Mouse (Mus musculus) neural tube, embryonic 11.5 days (tissue): ENCODE measurements around the gene Zfp808. TPM values are rescaled to one million over a fixed set of nuclear protein-coding genes. Genes with fewer than 3 reads are reported as not detected.
"Not testable (repeated sequence)": the region's sequence is repeated elsewhere in the genome, so short reads cannot be mapped to it uniquely, and the experiment has no call there.

Experiments
- ATAC-seq: fragments of 200-750 bp; cut with Nextera tagmentation; 2 replicates; pipeline ENCODE4 v1.8.0; 2017; ENCODE audit warnings: moderate number of reproducible peaks, mild to moderate bottlenecking, moderate TSS enrichment, moderate library complexity; ENCODE audit not compliant: insufficient read depth, low FRiP score, low TSS enrichment
- DNase-seq: peaks from one replicate; pipeline ENCODE4 v3.0.0-alpha.2; 2015; ENCODE audit warnings: low spot score
- H3K27ac ChIP-seq: fragments of 300-500 bp; sonication (generic); 2 replicates; pipeline ENCODE4 v1.5.1; 2014; ENCODE audit warnings: low read depth, mild to moderate bottlenecking, low read length
- H3K27me3 ChIP-seq: fragments of 300-500 bp; sonication (generic); 2 replicates; pipeline ENCODE4 v1.6.1; 2014; ENCODE audit warnings: mild to moderate bottlenecking, low read length, mixed read lengths; ENCODE audit not compliant: control insufficient read depth, insufficient read depth
- H3K36me3 ChIP-seq: fragments of 300-500 bp; sonication (generic); 2 replicates; pipeline ENCODE4 v1.6.1; 2014; ENCODE audit warnings: mild to moderate bottlenecking, low read length, moderate library complexity, mixed read lengths; ENCODE audit not compliant: control insufficient read depth, insufficient read depth
- H3K4me1 ChIP-seq: fragments of 300-500 bp; sonication (generic); 2 replicates; pipeline ENCODE4 v1.6.1; 2014; ENCODE audit warnings: low read length, mixed read lengths; ENCODE audit not compliant: control insufficient read depth, insufficient read depth
- H3K4me2 ChIP-seq: fragments of 300-500 bp; sonication (generic); 2 replicates; pipeline ENCODE4 v1.6.1; 2014; ENCODE audit warnings: low read depth, mild to moderate bottlenecking, moderate library complexity
- H3K4me3 ChIP-seq: fragments of 300-500 bp; sonication (generic); 2 replicates; pipeline ENCODE4 v1.5.1; 2014; ENCODE audit warnings: low read depth, low read length
- H3K9ac ChIP-seq: fragments of 300-500 bp; sonication (generic); 2 replicates; pipeline ENCODE4 v1.6.1; 2014; ENCODE audit warnings: mild to moderate bottlenecking, low read length
- H3K9me3 ChIP-seq: fragments of 300-500 bp; sonication (generic); 2 replicates; pipeline ENCODE4 v1.6.1; 2016; ENCODE audit warnings: low read length; ENCODE audit not compliant: control insufficient read depth
- WGBS: fragments of 180-500 bp; shearing (Covaris S2); extraction: QIAGEN DNeasy Blood & Tissue Kit; methylation state at CpG from one replicate; pipeline ENCODE4 v1.1.7; 2014; 5-methylcytosine and 5-hydroxymethylcytosine counted together
- polyA plus RNA-seq: library from polyadenylated mRNA; unstranded; fragments of >200 nt; fragmentation: Nextera tagmentation; extraction: Ambion mirVana; gene quantifications from 2 replicates; pipeline ENCODE4 v1.2.1, GENCODE M21; 2014

The Zfp808 gene
- 11.6 and 13.1 TPM in 2 replicates for polyA plus RNA-seq

- peak; percentile 87 for ATAC-seq
Measured at GRCm38 (mm10) chr13:62129432-62130171, at the start of gene Zfp808. Gene Zfp808 (plus strand): TSS chr13:62129886.

GRCm38 (mm10) chr13:62098786-62099185 lies 30.9 kb upstream of the Zfp808 start:
- ATAC-seq, H3K36me3 ChIP-seq, H3K4me3 ChIP-seq, H3K9ac ChIP-seq, H3K9me3 ChIP-seq, H3K27ac ChIP-seq, H3K4me2 ChIP-seq, DNase-seq, H3K27me3 ChIP-seq, H3K4me1 ChIP-seq: not testable (repeated sequence)
- 78% methylated on average over 4 of the region's 4 CpGs for WGBS

More at GRCm38 (mm10) chr13:62129432-62130171, at the start of gene Zfp808:
- peak within 1 kb of the TSS; percentile 49 for H3K9ac ChIP-seq
- peak within 1 kb of the TSS; percentile 44 for H3K4me3 ChIP-seq
- H3K4me1 ChIP-seq, H3K9me3 ChIP-seq, H3K27me3 ChIP-seq, H3K27ac ChIP-seq, H3K36me3 ChIP-seq: not testable (repeated sequence)
- peak; percentile 66 for DNase-seq
- 5% methylated on average over 19 of the region's 21 CpGs for WGBS
- peak within 1 kb of the TSS; percentile 27 for H3K4me2 ChIP-seq

- H3K9me3 ChIP-seq, H3K4me3 ChIP-seq, H3K4me2 ChIP-seq, H3K4me1 ChIP-seq, DNase-seq, ATAC-seq, H3K36me3 ChIP-seq, H3K27ac ChIP-seq, H3K9ac ChIP-seq, H3K27me3 ChIP-seq: not testable (repeated sequence)
- 84% methylated on average over 4 of the region's 4 CpGs for WGBS
Measured at GRCm38 (mm10) chr13:62099454-62099853, 30.2 kb upstream of the Zfp808 start.

GRCm38 (mm10) chr13:62102368-62102767 lies 27.3 kb upstream of the Zfp808 start:
- not testable (repeated sequence) for H3K4me1 ChIP-seq, H3K4me2 ChIP-seq, H3K9me3 ChIP-seq, H3K36me3 ChIP-seq, DNase-seq, H3K4me3 ChIP-seq, H3K27me3 ChIP-seq, ATAC-seq, H3K9ac ChIP-seq, H3K27ac ChIP-seq
- WGBS = 76% methylated on average over 1 of the region's 1 CpGs

GRCm38 (mm10) chr13:62115861-62116260 lies 13.8 kb upstream of the Zfp808 start:
- not testable (repeated sequence) for H3K27ac ChIP-seq, H3K9ac ChIP-seq, ATAC-seq, H3K4me1 ChIP-seq, H3K9me3 ChIP-seq, H3K27me3 ChIP-seq, H3K4me2 ChIP-seq, H3K36me3 ChIP-seq, H3K4me3 ChIP-seq, DNase-seq
- 20% methylated on average over 2 of the region's 2 CpGs for WGBS

- WGBS = 50% methylated on average over 1 of the region's 1 CpGs
- H3K27ac ChIP-seq, H3K4me1 ChIP-seq, H3K4me3 ChIP-seq, DNase-seq, H3K4me2 ChIP-seq, ATAC-seq, H3K9me3 ChIP-seq, H3K9ac ChIP-seq, H3K36me3 ChIP-seq, H3K27me3 ChIP-seq: not testable (repeated sequence)
Measured at GRCm38 (mm10) chr13:62121578-62121977, 8.1 kb upstream of the Zfp808 start.

- not testable (repeated sequence) for H3K27me3 ChIP-seq, H3K4me3 ChIP-seq, H3K27ac ChIP-seq, H3K4me2 ChIP-seq, H3K36me3 ChIP-seq, ATAC-seq, H3K9ac ChIP-seq, H3K4me1 ChIP-seq, DNase-seq, H3K9me3 ChIP-seq
- WGBS = 66% methylated on average over 2 of the region's 2 CpGs
Measured at GRCm38 (mm10) chr13:62181835-62182755, 52.4 kb downstream of the Zfp808 start.

GRCm38 (mm10) chr13:62245264-62245663 lies 115.6 kb downstream of the Zfp808 start:
- no peaks in the 10 kb centered on the region for H3K9me3 ChIP-seq
- no peak overlapping the region for H3K4me3 ChIP-seq
- no peak overlapping the region for H3K9ac ChIP-seq
- H3K27ac ChIP-seq = no peak overlapping the region
- DNase-seq (no peak), ATAC-seq (no peak)
- no peaks in the 10 kb centered on the region for H3K27me3 ChIP-seq
- 49% methylated on average over 3 of the region's 3 CpGs for WGBS
- H3K4me1 ChIP-seq = no peaks in the 10 kb centered on the region
- H3K4me2 ChIP-seq = no peak overlapping the region
- H3K36me3 ChIP-seq = no peaks in the 10 kb centered on the region
